Mouse (Mus musculus): Measurements from ENCODE around the gene Pla2g6.
A peak's percentile ranks its signal among the peaks of the same experiment; 100 is the strongest.

The Pla2g6 gene

DNA sequence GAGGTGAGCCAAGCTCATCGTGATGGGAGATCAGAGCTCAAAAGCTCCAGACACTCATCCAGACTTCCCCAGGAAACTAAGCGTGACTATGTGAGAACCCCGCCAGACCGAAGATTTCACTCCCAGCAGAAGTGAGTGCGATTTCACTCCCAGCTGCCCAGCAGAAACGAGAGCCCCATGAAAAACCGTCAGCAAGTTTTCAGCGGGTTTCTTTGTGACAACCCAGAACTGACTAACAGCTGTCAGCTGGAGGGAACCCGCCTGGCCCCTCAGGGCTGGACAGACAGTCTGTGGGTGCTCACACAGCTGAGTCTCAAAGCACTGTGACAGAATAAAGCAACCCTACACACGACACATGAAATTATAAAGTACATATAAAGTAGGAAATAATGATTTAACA, 50.5 kb downstream of the Pla2g6 start:
- no peak for DNase-seq (ENCODE audit: low read depth, low spot score)

DNA sequence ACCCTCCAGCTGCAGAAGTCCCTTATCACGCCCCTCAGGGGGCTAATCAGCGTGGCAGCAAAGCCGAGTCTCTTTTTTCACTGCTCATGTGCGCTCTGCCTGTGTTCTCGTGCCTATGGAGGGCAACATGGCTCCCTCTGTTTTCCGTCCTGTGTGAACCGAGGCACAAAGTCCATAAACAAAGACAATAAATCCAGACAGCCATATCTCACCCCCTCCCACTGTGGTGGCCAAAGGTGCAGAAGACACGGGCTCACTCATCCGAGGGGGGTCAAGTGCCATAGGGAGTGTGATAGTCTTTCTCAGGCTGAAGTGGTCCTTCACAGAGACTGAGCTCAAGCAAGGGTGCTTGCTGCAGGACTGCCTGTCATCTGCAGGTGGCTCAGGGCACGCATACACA, 55.2 kb downstream of the Pla2g6 start:
- no peak for DNase-seq (ENCODE audit: low read depth, low spot score)

DNA sequence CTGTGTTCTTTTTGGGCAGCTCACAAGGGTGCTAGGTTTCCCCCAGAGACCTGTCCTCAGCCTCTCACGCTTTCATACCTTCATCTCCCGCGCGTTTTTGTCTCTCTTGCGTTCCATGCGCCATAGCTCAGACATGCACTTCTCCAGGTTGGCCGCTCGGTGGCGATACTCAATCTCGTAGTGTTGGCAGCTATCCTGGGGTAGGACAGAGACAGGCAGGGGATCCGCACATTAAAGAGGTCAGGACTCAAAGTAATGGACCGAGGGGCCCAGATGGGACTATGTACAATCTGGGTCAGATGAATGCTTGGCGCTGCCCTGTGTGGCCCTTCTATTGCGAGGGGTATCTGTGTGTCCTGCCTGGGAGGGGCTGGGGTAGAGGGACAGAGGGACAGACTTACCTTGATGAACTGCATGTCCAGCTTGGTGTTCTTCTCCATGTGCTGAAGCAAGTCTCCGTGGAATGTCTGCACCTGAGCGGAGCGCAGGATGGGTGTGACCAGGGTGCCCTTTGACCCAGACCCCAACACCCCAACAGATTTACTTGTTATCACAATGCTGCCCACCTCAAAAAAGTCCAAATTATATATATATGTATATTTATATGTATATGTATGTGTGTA, 57.0 kb downstream of the Pla2g6 start:
- peak; percentile 42 for DNase-seq (ENCODE audit: low read depth, low spot score)

GRCm38 (mm10) chr15:79270317-79271123, 57.7 kb downstream of the Pla2g6 start:
- peak; percentile 70 for DNase-seq (ENCODE audit: low read depth, low spot score)

DNA sequence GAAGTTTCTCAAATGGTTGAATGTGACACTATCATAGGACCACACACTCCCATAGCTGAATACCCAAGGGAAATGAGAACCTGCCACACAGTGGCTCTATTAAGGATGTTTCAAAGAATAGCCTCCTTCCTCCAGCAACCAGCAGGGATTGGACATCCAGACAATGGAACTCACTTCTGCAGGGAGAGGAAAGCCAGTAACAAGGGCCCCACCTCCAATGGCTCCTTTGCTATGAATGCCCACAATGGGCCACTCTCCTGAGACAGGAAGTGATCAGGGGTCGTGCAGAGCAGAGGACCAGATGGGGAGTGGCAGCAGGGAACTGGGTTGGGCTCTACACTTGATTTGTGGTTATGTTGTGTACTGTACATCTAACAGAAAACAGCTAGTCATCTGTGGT, 59.7 kb downstream of the Pla2g6 start:
- no peak for DNase-seq (ENCODE audit: low read depth, low spot score)

DNA sequence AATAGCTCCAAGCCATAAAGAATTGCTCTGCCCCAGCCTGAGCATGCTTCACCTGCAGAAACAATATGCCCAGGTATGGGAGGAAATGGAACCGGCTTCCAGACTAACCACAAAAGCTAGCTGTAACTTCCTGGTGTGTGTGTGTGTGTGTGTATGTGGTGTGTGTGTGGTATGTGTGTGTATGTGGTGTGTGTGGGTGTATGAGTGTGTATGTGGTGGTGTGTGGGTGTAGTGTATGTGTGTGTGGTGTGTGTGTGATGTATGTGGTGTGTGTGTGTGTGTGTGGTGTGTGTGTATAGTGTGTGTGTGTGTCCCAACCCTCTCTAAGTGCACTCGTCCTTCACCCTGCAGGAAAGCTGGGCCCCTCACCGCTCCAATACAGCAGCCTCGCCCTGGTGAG, 62.8 kb downstream of the Pla2g6 start:
- no peak for DNase-seq (ENCODE audit: low read depth, low spot score)

DNA sequence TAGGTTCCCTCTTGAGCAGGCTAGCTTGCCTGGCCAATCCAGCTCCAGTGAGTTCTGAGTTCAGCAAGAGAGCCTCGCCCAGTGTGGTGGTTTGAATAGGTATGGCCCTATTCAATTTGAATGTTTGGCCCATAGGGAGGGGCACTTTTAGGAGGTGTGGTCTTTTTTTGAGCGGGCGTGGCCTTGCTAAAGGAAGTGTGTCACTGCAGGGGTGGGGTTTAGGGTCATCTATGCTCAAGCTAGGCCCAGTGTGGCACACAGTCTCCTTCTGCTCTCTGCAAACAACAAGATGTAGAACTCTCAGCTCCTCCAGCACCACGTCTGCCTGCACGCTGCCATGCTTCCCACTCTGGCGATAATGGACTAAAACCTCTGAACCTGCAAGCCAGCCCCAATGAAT, 64.5 kb downstream of the Pla2g6 start:
- no peak for DNase-seq (ENCODE audit: low read depth, low spot score)

DNA sequence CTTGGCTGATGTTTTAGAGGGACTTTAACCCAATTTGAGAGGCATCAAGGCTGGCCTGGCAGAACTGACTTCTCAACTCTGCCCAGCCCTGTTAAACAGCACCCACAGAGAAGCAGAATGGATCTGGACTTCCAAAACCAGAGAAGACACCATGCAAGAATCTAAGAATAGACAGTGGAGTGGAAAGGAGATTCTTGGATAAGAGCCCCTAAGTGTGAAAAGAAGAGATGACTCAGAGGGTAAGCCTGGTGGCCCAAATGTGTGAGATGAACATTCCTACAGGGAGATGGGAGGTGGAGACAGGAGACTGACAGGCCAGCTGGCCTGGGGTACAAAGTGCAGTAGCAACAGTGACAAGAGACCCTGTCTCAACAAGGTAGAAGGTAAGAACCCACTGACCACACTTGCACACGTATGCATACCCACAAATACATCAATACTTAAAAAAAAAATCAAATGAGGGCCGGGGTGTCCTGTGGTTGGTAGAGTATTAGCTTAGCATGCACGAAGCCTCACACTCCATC, 65.3 kb downstream of the Pla2g6 start:
- no peak for DNase-seq (ENCODE audit: low read depth, low spot score)

DNA sequence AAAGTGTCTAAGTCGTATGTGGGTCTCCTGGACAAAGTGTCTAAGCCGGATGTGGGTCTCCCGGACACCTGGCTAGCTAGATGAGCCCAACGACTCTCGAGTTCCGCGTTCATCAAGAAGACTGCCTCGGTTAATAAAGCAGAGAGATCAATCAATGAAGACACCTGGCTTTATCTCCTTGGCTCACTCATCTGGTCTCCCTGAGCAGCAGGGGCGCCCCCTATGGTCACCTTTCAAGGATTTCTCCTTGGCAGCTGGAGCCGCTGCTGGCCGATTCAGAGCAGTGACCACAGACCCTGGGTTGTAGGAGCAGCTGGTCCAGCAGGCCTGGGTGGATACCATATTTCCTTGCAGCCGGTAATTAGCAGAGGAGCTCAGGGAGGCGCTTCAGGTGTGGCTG, 65.8 kb downstream of the Pla2g6 start:
- no peak for DNase-seq (ENCODE audit: low read depth, low spot score)

- no peak for DNase-seq (ENCODE audit: low read depth, low spot score)
Observed at GRCm38 (mm10) chr15:79261757-79262156, 66.4 kb downstream of the Pla2g6 start.

GRCm38 (mm10) chr15:79261095-79261725, 67.0 kb downstream of the Pla2g6 start:
- DNase-seq (ENCODE audit: low read depth, low spot score), result no peak

DNA sequence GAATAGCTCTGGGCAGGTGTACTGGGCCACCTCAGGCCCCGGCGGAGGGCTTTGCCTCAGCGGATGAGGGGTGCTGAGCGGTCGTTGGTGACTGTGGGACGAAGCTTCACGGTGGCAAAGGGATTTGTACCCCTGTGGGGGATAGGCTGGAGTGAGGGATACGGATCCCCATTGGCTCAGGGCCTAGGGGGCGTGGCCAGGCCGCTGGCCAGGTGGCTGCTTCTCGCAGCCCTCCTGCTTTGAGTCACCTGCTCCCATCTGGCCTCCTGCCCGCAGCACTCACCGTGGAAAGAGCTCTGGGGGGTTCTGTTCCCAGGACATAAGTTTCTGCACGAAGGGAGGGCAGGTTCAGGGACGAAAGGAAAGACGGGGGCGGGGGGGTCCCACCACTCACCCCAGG, 69.7 kb downstream of the Pla2g6 start:
- DNase-seq (ENCODE audit: low read depth, low spot score), result no peak

- no peak for DNase-seq (ENCODE audit: low read depth, low spot score)
Observed at GRCm38 (mm10) chr15:79254661-79255060, 73.5 kb downstream of the Pla2g6 start, which contains the start of gene Slc16a8. Gene Slc16a8, minus strand, starts transcription at chr15:79254761.

- DNase-seq (ENCODE audit: low read depth, low spot score), result no peak
Observed at GRCm38 (mm10) chr15:79252580-79252979, 75.6 kb downstream of the Pla2g6 start.

DNA sequence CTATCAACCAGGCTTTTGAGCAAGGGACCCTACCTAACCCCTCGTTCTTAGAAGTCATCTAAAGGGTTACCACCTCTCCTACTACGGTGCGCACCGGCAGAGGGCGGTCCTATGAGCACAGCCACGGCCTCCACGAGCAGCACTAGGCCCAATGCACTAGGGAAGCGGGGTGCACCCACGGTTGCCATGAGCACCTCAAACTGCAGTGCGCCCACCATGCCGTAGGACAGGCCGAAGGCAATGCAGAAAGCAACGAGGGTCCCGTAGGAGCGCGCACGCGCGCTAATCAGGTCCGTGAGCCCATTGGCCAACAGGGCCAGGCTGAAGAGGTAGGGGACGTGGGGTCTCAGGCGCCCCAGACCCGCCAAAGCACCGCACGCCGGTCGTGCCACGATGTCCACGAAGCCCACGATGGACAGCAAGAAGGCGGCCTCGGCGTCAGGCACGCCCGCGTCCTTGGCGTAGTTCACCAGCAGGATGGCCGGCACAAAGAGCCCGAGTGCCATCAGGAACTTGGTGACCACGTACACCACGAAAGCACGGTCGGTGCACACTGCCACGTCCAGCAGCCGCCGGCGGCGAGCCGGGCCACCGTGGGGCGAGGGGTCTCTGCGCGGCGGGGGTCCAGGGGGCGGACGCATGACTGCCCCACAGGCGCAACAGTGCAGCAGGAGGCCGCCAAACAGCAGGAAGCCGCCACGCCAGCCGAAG, 76.3 kb downstream of the Pla2g6 start:
- no peak for DNase-seq (ENCODE audit: low read depth, low spot score)

GRCm38 (mm10) chr15:79251168-79251567, 77.0 kb downstream of the Pla2g6 start:
- DNase-seq (ENCODE audit: low read depth, low spot score), result no peak

GRCm38 (mm10) chr15:79250236-79250635, 78.0 kb downstream of the Pla2g6 start:
- no peak for DNase-seq (ENCODE audit: low read depth, low spot score)

GRCm38 (mm10) chr15:79245321-79245720, 82.9 kb downstream of the Pla2g6 start:
- no peak for DNase-seq (ENCODE audit: low read depth, low spot score)

- DNase-seq (ENCODE audit: low read depth, low spot score), result no peak
Observed at GRCm38 (mm10) chr15:79244071-79244893, 83.9 kb downstream of the Pla2g6 start.

GRCm38 (mm10) chr15:79243234-79244042, 84.8 kb downstream of the Pla2g6 start:
- DNase-seq (ENCODE audit: low read depth, low spot score), result peak; percentile 96
